Mouse (Mus musculus) midbrain, embryonic 16.5 days (tissue): Measurements from ENCODE around the gene Eif2ak2. TPM values are rescaled to one million over a fixed set of nuclear protein-coding genes. Genes with fewer than 3 reads are reported as not detected.

Experiments
- ATAC-seq: fragments of 200-750 bp; cut with Nextera tagmentation; 2 replicates; pipeline ENCODE4 v1.8.0; 2017; ENCODE audit warnings: moderate TSS enrichment
- H3K27ac ChIP-seq: fragments of 300-500 bp; sonication (generic); 2 replicates; pipeline ENCODE4 v1.5.1; 2014; ENCODE audit warnings: mild to moderate bottlenecking, low read length, mixed read lengths
- H3K27me3 ChIP-seq: fragments of 300-500 bp; sonication (generic); 2 replicates; pipeline ENCODE4 v1.6.1; 2014; ENCODE audit warnings: low read depth, low read length, mixed read lengths; ENCODE audit not compliant: control insufficient read depth, insufficient read depth
- H3K36me3 ChIP-seq: fragments of 300-500 bp; sonication (generic); 2 replicates; pipeline ENCODE4 v1.6.1; 2014; ENCODE audit warnings: mild to moderate bottlenecking, low read length, moderate library complexity, mixed read lengths; ENCODE audit not compliant: control insufficient read depth, insufficient read depth
- H3K4me1 ChIP-seq: fragments of 300-500 bp; sonication (generic); 2 replicates; pipeline ENCODE4 v1.6.1; 2014; ENCODE audit warnings: mild to moderate bottlenecking, low read length, mixed read lengths; ENCODE audit not compliant: control insufficient read depth, insufficient read depth
- H3K4me2 ChIP-seq: fragments of 300-500 bp; sonication (generic); 2 replicates; pipeline ENCODE4 v1.6.1; 2014; ENCODE audit warnings: mild to moderate bottlenecking, low read length, mixed read lengths
- H3K4me3 ChIP-seq: fragments of 300-500 bp; sonication (generic); 2 replicates; pipeline ENCODE4 v1.5.1; 2014; ENCODE audit warnings: low read depth, mild to moderate bottlenecking, low read length, moderate library complexity, mixed read lengths
- H3K9ac ChIP-seq: fragments of 300-500 bp; sonication (generic); 2 replicates; pipeline ENCODE4 v1.6.1; 2014; ENCODE audit warnings: low read depth, low read length, mixed read lengths
- H3K9me3 ChIP-seq: fragments of 300-500 bp; sonication (generic); replicated peaks from 2 replicates; pipeline ENCODE4 v1.6.1; 2014; ENCODE audit warnings: mild to moderate bottlenecking, low read length, mixed read lengths; ENCODE audit not compliant: control insufficient read depth, poor library complexity, severe bottlenecking
- WGBS: fragments of 180-500 bp; shearing (Covaris S2); extraction: QIAGEN DNeasy Blood & Tissue Kit; methylation state at CpG from one replicate; pipeline ENCODE4 v1.1.7; 2014; 5-methylcytosine and 5-hydroxymethylcytosine counted together
- polyA plus RNA-seq: library from polyadenylated mRNA; unstranded; fragments of >200 nt; fragmentation: Nextera tagmentation; extraction: Ambion mirVana; gene quantifications from 2 replicates; pipeline ENCODE4 v1.2.1, GENCODE M21; 2015

The Eif2ak2 gene
- 2.0 and 2.4 TPM in 2 replicates for polyA plus RNA-seq

GRCm38 (mm10) chr17:78882401-78883112 lies at the start of gene Eif2ak2:
Gene Eif2ak2, minus strand, starts transcription at chr17:78882573.
- H3K27me3 ChIP-seq = no peaks in the 10 kb centered on the region
- no peaks in the 10 kb centered on the region for H3K36me3 ChIP-seq
- ATAC-seq = peak; percentile 87
- peak within 1 kb of the TSS; percentile 41 for H3K4me3 ChIP-seq
- peaks cover 3% of the 10 kb centered on the region; the same call in 1 of the 2 replicates for H3K4me1 ChIP-seq
- no peak within 1 kb of the TSS for H3K27ac ChIP-seq
- H3K9ac ChIP-seq = peak within 1 kb of the TSS; percentile 51
- H3K4me2 ChIP-seq = peak within 1 kb of the TSS; percentile 81
- H3K9me3 ChIP-seq = no peaks in the 10 kb centered on the region
- WGBS = 3% methylated on average over 28 of the region's 28 CpGs

DNA sequence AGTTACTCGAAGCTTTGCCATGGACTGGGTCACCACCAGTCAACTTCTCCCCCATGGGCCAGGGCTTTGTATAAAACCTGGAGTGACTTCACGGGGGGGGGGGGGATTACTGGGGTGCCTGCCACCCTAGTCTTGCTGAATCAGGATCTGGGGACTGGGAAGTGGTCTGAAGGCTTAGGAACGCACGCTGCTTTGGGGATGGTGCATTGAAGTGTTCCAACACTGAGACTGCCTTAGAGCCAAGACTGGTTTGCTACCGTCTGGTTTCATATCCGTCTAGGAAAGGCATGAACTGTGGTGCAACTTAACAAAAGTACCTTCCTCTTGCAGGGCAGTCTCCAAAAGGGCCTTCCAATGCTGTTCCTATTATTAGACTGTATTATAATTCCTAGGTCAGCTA lies 35.3 kb upstream of the Eif2ak2 start:
- no peak for ATAC-seq
- H3K27me3 ChIP-seq = no peaks in the 10 kb centered on the region
- peaks cover 15% of the 10 kb centered on the region for H3K36me3 ChIP-seq
- 42% methylated on average over 6 of the region's 6 CpGs for WGBS
- peak overlapping the region; percentile 75; the same call in 1 of the 2 replicates for H3K4me3 ChIP-seq
- no peak overlapping the region for H3K9ac ChIP-seq
- peaks cover 13% of the 10 kb centered on the region for H3K4me1 ChIP-seq
- H3K4me2 ChIP-seq = peak overlapping the region; percentile 88
- no peaks in the 10 kb centered on the region for H3K9me3 ChIP-seq
- H3K27ac ChIP-seq = no peak overlapping the region

DNA sequence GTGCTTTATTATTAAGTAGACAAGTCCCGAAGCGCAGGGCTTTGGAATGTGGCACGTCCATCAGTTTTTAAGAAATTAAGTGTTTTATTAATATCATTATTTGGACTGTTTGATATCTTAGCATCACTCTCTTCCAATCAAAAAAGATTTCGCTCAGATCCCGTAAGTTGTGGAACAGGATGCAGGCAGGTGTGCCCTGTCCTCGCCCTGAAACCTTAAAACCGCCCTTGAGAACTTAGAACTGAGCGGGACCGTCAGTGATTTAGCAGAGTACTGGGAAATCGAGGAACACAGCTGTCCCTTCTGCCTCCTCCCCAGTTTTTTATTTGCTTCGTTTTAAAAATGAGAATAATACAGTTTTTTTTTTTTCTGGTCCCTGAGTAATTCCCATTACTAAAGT lies 34.5 kb upstream of the Eif2ak2 start:
- ATAC-seq = peak; percentile 16

GRCm38 (mm10) chr17:78916369-78916813 lies 34.0 kb upstream of the Eif2ak2 start, which contains the start of gene Cebpzos:
Gene Cebpzos, plus strand, starts transcription at chr17:78916500.
- Histone ChIP-seq H3K27ac (peak within 1 kb of the TSS; percentile 88), H3K4me2 (peak within 1 kb of the TSS; percentile 88), H3K36me3 (peaks cover 10% of the 10 kb centered on the region), H3K9me3 (no peaks in the 10 kb centered on the region), H3K27me3 (no peaks in the 10 kb centered on the region), H3K9ac (peak within 1 kb of the TSS; percentile 85), H3K4me3 (peak within 1 kb of the TSS; percentile 75), H3K4me1 (peaks cover 13% of the 10 kb centered on the region)
- peak; percentile 97 for ATAC-seq
- WGBS = 0% methylated on average over 37 of the region's 37 CpGs

More for the DNA sequence above, 34.5 kb upstream of the Eif2ak2 start:
- Histone ChIP-seq H3K27me3 (no peaks in the 10 kb centered on the region), H3K9ac (peak overlapping the region; percentile 85), H3K4me3 (peak overlapping the region; percentile 75), H3K27ac (peak overlapping the region; percentile 88), H3K36me3 (peaks cover 15% of the 10 kb centered on the region), H3K9me3 (no peaks in the 10 kb centered on the region), H3K4me1 (peaks cover 13% of the 10 kb centered on the region), H3K4me2 (peak overlapping the region; percentile 88)
- WGBS = 4% methylated on average over 11 of the region's 11 CpGs

GRCm38 (mm10) chr17:78915772-78916171 lies 33.4 kb upstream of the Eif2ak2 start:
- Histone ChIP-seq H3K4me3 (peak overlapping the region; percentile 75), H3K4me1 (peaks cover 13% of the 10 kb centered on the region), H3K27me3 (no peaks in the 10 kb centered on the region), H3K27ac (peak overlapping the region; percentile 88), H3K36me3 (peaks cover 5% of the 10 kb centered on the region), H3K4me2 (peak overlapping the region; percentile 88), H3K9ac (peak overlapping the region; percentile 85), H3K9me3 (no peaks in the 10 kb centered on the region)
- 52% methylated on average over 6 of the region's 6 CpGs for whole genome bisulfite sequencing
- peak; percentile 44 for ATAC-seq

- no peak for ATAC-seq
- WGBS = 79% methylated on average over 3 of the region's 3 CpGs
Observed at GRCm38 (mm10) chr17:78913921-78914320, 31.5 kb upstream of the Eif2ak2 start.

DNA sequence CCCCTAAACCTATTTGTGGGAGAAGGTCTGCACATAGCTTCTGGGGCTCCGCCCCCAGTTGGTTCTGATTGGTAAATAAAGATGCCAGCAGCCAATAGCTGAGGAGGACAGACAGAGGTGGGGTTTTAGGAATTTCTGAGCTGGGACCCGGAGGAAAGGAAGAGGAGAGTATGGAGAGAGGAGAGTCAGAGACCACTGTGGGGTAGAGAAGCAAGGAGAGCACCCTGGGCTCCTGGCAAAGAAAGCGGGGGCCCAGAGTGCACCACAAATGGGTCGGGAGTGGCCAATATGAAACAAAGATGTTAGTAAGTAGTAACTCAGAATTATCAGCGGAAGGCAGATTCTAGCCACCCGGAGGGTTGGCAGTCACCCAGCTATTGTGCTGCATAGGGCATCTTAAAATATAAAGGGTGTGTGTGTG lies 30.5 kb upstream of the Eif2ak2 start:
- peak; percentile 56 for ATAC-seq
- WGBS = 29% methylated on average over 6 of the region's 6 CpGs
- peak overlapping the region; percentile 38 for H3K4me3 ChIP-seq
- no peaks in the 10 kb centered on the region for H3K27me3 ChIP-seq
- no peaks in the 10 kb centered on the region for H3K9me3 ChIP-seq
- H3K9ac ChIP-seq = 0 out of 2 replicates have a peak overlapping the region, but pooled peaks have one; percentile 43
- no peaks in the 10 kb centered on the region for H3K36me3 ChIP-seq
- peaks cover 13% of the 10 kb centered on the region for H3K4me1 ChIP-seq
- no peak overlapping the region for H3K27ac ChIP-seq
- H3K4me2 ChIP-seq = peak overlapping the region; percentile 47

More at GRCm38 (mm10) chr17:78913921-78914320, 31.5 kb upstream of the Eif2ak2 start:
- Histone ChIP-seq H3K27ac (no peak overlapping the region), H3K36me3 (no peaks in the 10 kb centered on the region), H3K27me3 (no peaks in the 10 kb centered on the region), H3K4me3 (no peak overlapping the region), H3K4me1 (peaks cover 13% of the 10 kb centered on the region), H3K4me2 (no peak overlapping the region), H3K9me3 (no peaks in the 10 kb centered on the region), H3K9ac (no peak overlapping the region)

GRCm38 (mm10) chr17:78909374-78909773 lies 27.0 kb upstream of the Eif2ak2 start:
- no peaks in the 10 kb centered on the region for H3K36me3 ChIP-seq
- WGBS = 86% methylated on average over 2 of the region's 2 CpGs
- no peak for ATAC-seq
- no peak overlapping the region for H3K9ac ChIP-seq
- no peaks in the 10 kb centered on the region for H3K27me3 ChIP-seq
- H3K4me1 ChIP-seq = no peaks in the 10 kb centered on the region
- no peak overlapping the region for H3K4me3 ChIP-seq
- no peaks in the 10 kb centered on the region for H3K9me3 ChIP-seq
- no peak overlapping the region for H3K27ac ChIP-seq
- no peak overlapping the region for H3K4me2 ChIP-seq

DNA sequence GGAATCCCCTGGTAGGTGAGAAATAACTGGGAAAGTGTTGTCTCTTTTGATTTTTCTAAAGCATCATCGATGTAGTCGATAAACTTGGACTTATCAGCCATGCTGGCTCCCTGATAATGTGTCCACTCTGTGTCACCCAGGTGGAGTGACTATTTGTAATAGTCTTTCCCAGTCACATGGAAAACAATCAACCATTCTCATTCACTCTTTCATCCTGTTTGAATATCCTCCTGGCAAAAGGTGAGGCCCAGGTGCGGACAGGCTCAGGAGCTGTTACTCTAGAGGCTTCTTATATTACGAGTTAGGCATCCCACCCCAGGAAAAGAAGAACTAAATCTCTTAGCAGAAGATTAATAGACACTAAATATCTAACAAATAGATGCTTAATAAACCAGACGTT lies 24.5 kb upstream of the Eif2ak2 start, which contains the start of gene Sult6b1:
Gene Sult6b1 (minus strand): TSS at position 101 of the 400 bp plus-strand sequence.
- H3K4me3 ChIP-seq = no peak within 1 kb of the TSS
- H3K27me3 ChIP-seq = no peaks in the 10 kb centered on the region
- no peak for ATAC-seq
- no peaks in the 10 kb centered on the region for H3K36me3 ChIP-seq
- no peak within 1 kb of the TSS for H3K27ac ChIP-seq
- H3K4me2 ChIP-seq = no peak within 1 kb of the TSS
- H3K9ac ChIP-seq = no peak within 1 kb of the TSS
- no peaks in the 10 kb centered on the region for H3K9me3 ChIP-seq
- 89% methylated on average over 5 of the region's 5 CpGs for WGBS
- H3K4me1 ChIP-seq = no peaks in the 10 kb centered on the region
